Comparison of ENCODE assay signal across 30 mouse cellular contexts in the genomic region with DNA sequence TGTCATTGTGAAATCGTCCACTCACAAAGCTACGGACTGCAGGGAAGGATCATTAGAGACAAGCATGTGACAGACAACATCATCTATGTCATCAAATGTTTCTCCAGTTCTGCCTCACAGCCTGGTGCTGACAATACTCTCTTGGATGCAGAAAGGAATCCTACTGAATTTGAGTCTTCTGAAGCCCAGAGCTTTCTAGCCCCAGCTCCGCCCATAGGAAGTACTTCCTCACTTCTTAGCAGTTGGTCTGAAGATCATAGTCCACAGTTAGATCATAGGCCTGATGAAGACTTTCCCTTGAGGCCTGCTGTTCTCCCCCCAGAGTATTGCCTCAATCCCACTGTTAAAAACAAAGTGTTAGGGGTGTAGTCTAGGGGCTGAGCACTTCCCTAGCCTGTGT. TPM values are rescaled to one million over a fixed set of nuclear protein-coding genes. Genes with fewer than 3 reads are reported as not detected.
DNase-seq lines count a peak whose midpoint lies in the region; ATAC-seq and TF ChIP-seq lines count a peak whose summit lies in the region.
"Had no signal": no experiment of that assay in that cellular context is flagged by ENCODE, and none has a peak within 500 bp of the region (broad histone marks: within the 10 kb centered on the region; RNA-seq: fewer than 3 reads in every experiment).

No protein-coding gene starts in this region.

- no peak overlapping the region for H3K9ac ChIP-seq in ES-E14 (ENCODE audit: insufficient read depth, low read depth, low read length, poor library complexity, severe bottlenecking)
- H3K9ac ChIP-seq in intestine, embryonic 16.5 days (ENCODE audit: low read depth, low read length): no peak overlapping the region
- H3K9ac ChIP-seq: forebrain, embryonic 13.5 days; heart, embryonic 15.5 days; hindbrain, embryonic 13.5 days; limb, embryonic 15.5 days; liver, embryonic 13.5 days; midbrain, embryonic 13.5 days; neural tube, embryonic 15.5 days had no signal

- peak; percentile 41; the same call in 1 of the 2 replicates for ATAC-seq in intestine, embryonic 16.5 days
- ATAC-seq: forebrain, embryonic 13.5 days; lung, postnatal 0 days; midbrain, embryonic 13.5 days; Patski had no signal

- H3K4me2 ChIP-seq in intestine, embryonic 16.5 days (ENCODE audit: low read depth, low read length): no peak overlapping the region
- H3K4me2 ChIP-seq: forebrain, embryonic 13.5 days; heart, embryonic 15.5 days; hindbrain, embryonic 13.5 days; limb, embryonic 15.5 days; liver, embryonic 13.5 days; midbrain, embryonic 13.5 days; neural tube, embryonic 15.5 days had no signal

- no peak overlapping the region for H3K4me3 ChIP-seq in ES-E14 (ENCODE audit: insufficient read depth in 1 of 2, low read depth in 1 of 2, low read length in 2 of 2, poor library complexity in 1 of 2, severe bottlenecking in 1 of 2)
- H3K4me3 ChIP-seq in intestine, embryonic 16.5 days (ENCODE audit: low read length): no peak overlapping the region
- no peak overlapping the region for H3K4me3 ChIP-seq in embryonic facial prominence, embryonic 10.5 days
- H3K4me3 ChIP-seq in cerebellum, adult 2 months (replicated peaks; ENCODE audit: insufficient read depth, low read depth, low read length): no peak overlapping the region
- H3K4me3 ChIP-seq: forebrain, embryonic 13.5 days; heart, embryonic 10.5 days; heart, embryonic 15.5 days; hindbrain, embryonic 13.5 days; limb, embryonic 10.5 days; limb, embryonic 15.5 days; liver, embryonic 13.5 days; megakaryocyte, embryonic 14.5 days; midbrain, embryonic 13.5 days; neural tube, embryonic 15.5 days had no signal

- peak overlapping the region; percentile 92; the same call in 1 of the 2 replicates for H3K27ac ChIP-seq in ES-E14 (ENCODE audit: insufficient read depth, low read depth, low read length, poor library complexity, severe bottlenecking)
- H3K27ac ChIP-seq in intestine, embryonic 16.5 days (ENCODE audit: low read length): no peak overlapping the region
- no peak overlapping the region for H3K27ac ChIP-seq in embryonic facial prominence, embryonic 10.5 days (replicated peaks)
- H3K27ac ChIP-seq in cerebellum, adult 2 months (ENCODE audit: insufficient read depth, low read length): no peak overlapping the region
- H3K27ac ChIP-seq: forebrain, embryonic 13.5 days; heart, embryonic 10.5 days; heart, embryonic 15.5 days; hindbrain, embryonic 13.5 days; kidney, postnatal 0 days; limb, embryonic 10.5 days; limb, embryonic 15.5 days; liver, embryonic 13.5 days; midbrain, embryonic 13.5 days; neural tube, embryonic 15.5 days had no signal

- intact Hi-C loops in heart, postnatal 36 days (cut with DNase I): no loop called here

- TF ChIP-seq CTCF in cerebellum, adult 2 months (IDR thresholded peaks at IDR 0.05; ENCODE audit: borderline replicate concordance, insufficient read depth, low read depth, low read length): no peak

- TF ChIP-seq POLR2A in cerebellum, adult 2 months (IDR thresholded peaks at IDR 0.05; ENCODE audit: borderline replicate concordance, insufficient read depth, low read length): no peak

- peaks cover 7% of the 10 kb centered on the region for H3K9me3 ChIP-seq in ES-E14 (ENCODE audit: control insufficient read depth, insufficient read depth, low read depth, low read length)
- H3K9me3 ChIP-seq in intestine, embryonic 16.5 days (ENCODE audit: control insufficient read depth, low read length): no peaks in the 10 kb centered on the region
- H3K9me3 ChIP-seq in embryonic facial prominence, embryonic 10.5 days: no peaks in the 10 kb centered on the region
- H3K9me3 ChIP-seq: forebrain, embryonic 13.5 days; heart, embryonic 10.5 days; heart, embryonic 15.5 days; hindbrain, embryonic 13.5 days; limb, embryonic 10.5 days; limb, embryonic 15.5 days; liver, embryonic 13.5 days; midbrain, embryonic 13.5 days; neural tube, embryonic 15.5 days had no signal

- H3K27me3 ChIP-seq in intestine, embryonic 16.5 days (replicated peaks; ENCODE audit: control insufficient read depth, insufficient read depth, low read length): no peaks in the 10 kb centered on the region
- H3K27me3 ChIP-seq in embryonic facial prominence, embryonic 10.5 days (replicated peaks; ENCODE audit: low read depth, poor library complexity, severe bottlenecking): no peaks in the 10 kb centered on the region
- H3K27me3 ChIP-seq in cerebellum, adult 2 months (ENCODE audit: control insufficient read depth, insufficient read depth, low read length): no peaks in the 10 kb centered on the region
- H3K27me3 ChIP-seq: forebrain, embryonic 13.5 days; heart, embryonic 15.5 days; hindbrain, embryonic 13.5 days; limb, embryonic 15.5 days; liver, embryonic 13.5 days; megakaryocyte, embryonic 14.5 days; midbrain, embryonic 13.5 days; neural tube, embryonic 15.5 days; Patski had no signal

- peak; percentile 89 for DNase-seq in heart, adult 11 months
- DNase-seq in heart, postnatal 36 days: no peak
- peak; percentile 27 for DNase-seq in CD4-positive helper T cell, adult 2 months (ENCODE audit: low read depth, low spot score)
- no peak for DNase-seq in ES-E14 (ENCODE audit: low read depth, low spot score)
- no peak for DNase-seq in embryonic facial prominence, embryonic 10.5 days (ENCODE audit: low spot score)
- no peak for DNase-seq in cerebellum, adult 2 months
- DNase-seq: adrenal gland, postnatal 25 days; cerebellum, adult 11-12 months; cerebellum, postnatal 14 days; gastrocnemius, postnatal 10 days; heart, postnatal 4 days; kidney, adult 8-10 months; liver, embryonic 13.5 days; lung, adult 18-20 months; retina, postnatal 1 day; right cerebral cortex, postnatal 25 days had no signal

- no peaks in the 10 kb centered on the region for H3K36me3 ChIP-seq in ES-E14 (ENCODE audit: control insufficient read depth, insufficient read depth, low read length, poor library complexity, severe bottlenecking)
- H3K36me3 ChIP-seq in intestine, embryonic 16.5 days (ENCODE audit: control insufficient read depth, insufficient read depth, low read length): no peaks in the 10 kb centered on the region
- H3K36me3 ChIP-seq in embryonic facial prominence, embryonic 10.5 days (replicated peaks): no peaks in the 10 kb centered on the region
- H3K36me3 ChIP-seq: G1E; heart, embryonic 10.5 days; heart, embryonic 15.5 days; hindbrain, embryonic 13.5 days; limb, embryonic 10.5 days; limb, embryonic 15.5 days; liver, embryonic 13.5 days; midbrain, embryonic 13.5 days; neural tube, embryonic 15.5 days had no signal

- in situ Hi-C loops in ES-E14 (cut with MboI; ENCODE audit: low sequenced_read_pairs in 2 of 2, unreplicated experiment in 2 of 2): no loop called here

- 87% methylated on average over 3 of the region's 3 CpGs for WGBS in intestine, embryonic 16.5 days
- 92% methylated on average over 3 of the region's 3 CpGs for WGBS in embryonic facial prominence, embryonic 10.5 days
- 85% methylated on average over 3 of the region's 3 CpGs for WGBS in cerebellum, adult 2 months

- H3K4me1 ChIP-seq in ES-E14 (ENCODE audit: control insufficient read depth in 2 of 2, insufficient read depth in 2 of 2, low read length in 2 of 2, poor library complexity in 1 of 2): peaks cover 2 to 17% of the 10 kb centered on the region in 2 experiments; a peak in 3 of 4 replicates
- H3K4me1 ChIP-seq in intestine, embryonic 16.5 days (ENCODE audit: control insufficient read depth, insufficient read depth, low read length): no peaks in the 10 kb centered on the region
- H3K4me1 ChIP-seq in embryonic facial prominence, embryonic 10.5 days: peaks cover 8% of the 10 kb centered on the region
- no peaks in the 10 kb centered on the region for H3K4me1 ChIP-seq in cerebellum, adult 2 months (ENCODE audit: control insufficient read depth, insufficient read depth, low read length)
- H3K4me1 ChIP-seq: limb, embryonic 15.5 days had no signal

TF ChIP-seq in ES-E14, 5 proteins besides CTCF, POLR2A, EP300 and RAD21:
- no peak for TF ChIP-seq ZC3H11A (IDR thresholded peaks at IDR 0.05; ENCODE audit: borderline replicate concordance, low read depth, low read length)
- TF ChIP-seq HCFC1 (IDR thresholded peaks at IDR 0.05; ENCODE audit: borderline replicate concordance, insufficient read depth, low read length): no peak
- TF ChIP-seq MAFK (IDR thresholded peaks at IDR 0.05; ENCODE audit: insufficient read depth, low read depth, low read length): no peak
- no peak for TF ChIP-seq CHD2 (IDR thresholded peaks at IDR 0.05; ENCODE audit: low read depth, low read length)
- no peak for TF ChIP-seq ZNF384 (IDR thresholded peaks at IDR 0.05; ENCODE audit: low read depth, low read length)
TF ChIP-seq in ES-E14: peak in this region for 0.

RNA-seq across cellular contexts. Expression of a gene that starts 47.1 kb away (rescaled TPM):
- total RNA-seq in heart, postnatal 36 days (2021): 1 to 10 TPM; 4.9 to 5.4 TPM
- 9.5 and 10.8 TPM in 2 replicates for total RNA-seq in ES-E14 (2012; rRNA removed)
- polyA plus RNA-seq in intestine, embryonic 16.5 days (2015; fragmentation: Nextera tagmentation; extraction: Ambion mirVana): 9.5 and 10.4 TPM in 2 replicates
- polyA plus RNA-seq in embryonic facial prominence, embryonic 10.5 days (2016; fragmentation: Nextera tagmentation; extraction: Ambion mirVana): 24.0 and 24.2 TPM in 2 replicates
- 8.9 and 9.6 TPM in 2 replicates for polyA plus RNA-seq in cerebellum, adult 2 months (2012; rRNA removed)

Comparison
In these comparisons a context has a peak if more than half of its experiments do, and no peak if none do; other contexts are left out.
1. DNase-seq: peak in heart, adult 11 months (single experiment) and CD4-positive helper T cell, adult 2 months (single experiment); none in heart, postnatal 36 days (0 of 2), ES-E14 (single experiment), embryonic facial prominence, embryonic 10.5 days (single experiment) and cerebellum, adult 2 months (0 of 2).